Mouse (Mus musculus) thymus, adult 18-20 months (tissue): Measurements from ENCODE around the gene Tet3.

Source experiments
- DNase-seq, 2 experiments: peaks; one replicate each; pipeline ENCODE4 v3.0.0; 2022; ENCODE audit warnings: mixed read lengths in 2 of 2

The Tet3 gene

DNA sequence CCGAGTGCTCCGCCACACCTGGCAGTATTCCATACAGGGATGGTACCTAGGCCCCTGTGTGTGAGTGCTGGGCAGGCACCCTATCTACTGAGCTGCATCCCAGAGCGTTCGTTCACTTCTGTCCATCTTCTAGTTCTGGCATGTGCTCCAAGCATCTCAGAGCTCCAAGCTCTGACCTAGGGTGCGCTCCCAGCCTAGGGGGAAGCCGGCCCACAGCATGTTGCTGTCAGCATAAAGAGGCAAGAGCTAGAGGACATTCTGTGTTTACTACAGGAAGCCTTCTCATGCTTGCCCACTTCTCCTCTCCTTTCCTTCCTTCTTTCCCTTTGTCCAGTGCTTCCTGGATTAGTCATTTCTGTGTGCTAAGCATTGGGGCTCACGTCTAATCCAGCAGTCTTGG, 16.5 kb upstream of the Tet3 start:
- DNase-seq, result no peak

DNA sequence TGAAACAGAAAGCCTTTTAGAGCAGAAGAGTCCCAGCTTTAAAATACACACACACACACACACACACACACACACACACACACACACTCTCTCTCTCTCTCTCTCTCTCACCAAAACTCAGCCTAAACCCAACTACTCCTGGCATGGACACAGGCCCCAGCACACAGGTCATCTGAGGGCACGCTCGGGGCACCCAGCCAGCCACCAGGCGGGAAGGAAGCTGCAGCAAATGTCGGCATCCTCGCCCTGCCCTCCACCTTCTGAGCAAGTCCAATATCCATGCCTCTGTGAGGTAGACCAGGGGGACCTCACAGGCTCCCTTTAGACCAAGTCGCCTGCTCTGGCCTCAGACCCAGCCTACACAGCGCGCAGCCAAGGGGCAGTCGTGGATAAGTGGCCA, 14.4 kb upstream of the Tet3 start:
- DNase-seq, result no peak

DNA sequence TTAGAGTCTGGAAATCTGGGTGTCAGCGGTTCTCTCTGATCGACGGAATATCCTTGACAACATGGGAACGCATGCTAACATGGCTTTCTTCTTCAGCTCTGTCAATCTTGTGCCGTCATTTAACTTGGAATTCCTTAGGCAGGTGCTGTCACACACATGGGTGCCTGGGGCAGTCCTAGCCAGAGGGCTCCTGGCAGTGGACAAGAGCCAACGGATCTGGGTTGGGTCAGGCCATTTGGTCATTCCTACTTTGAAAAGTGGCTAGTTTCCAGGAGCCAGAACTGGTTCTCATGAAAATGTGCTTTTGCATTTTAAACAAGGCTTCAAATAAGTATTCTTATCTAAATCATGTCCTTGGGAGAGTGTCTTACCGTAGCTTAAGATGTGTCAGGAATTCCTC, 12.9 kb upstream of the Tet3 start:
- no peak for DNase-seq

DNA sequence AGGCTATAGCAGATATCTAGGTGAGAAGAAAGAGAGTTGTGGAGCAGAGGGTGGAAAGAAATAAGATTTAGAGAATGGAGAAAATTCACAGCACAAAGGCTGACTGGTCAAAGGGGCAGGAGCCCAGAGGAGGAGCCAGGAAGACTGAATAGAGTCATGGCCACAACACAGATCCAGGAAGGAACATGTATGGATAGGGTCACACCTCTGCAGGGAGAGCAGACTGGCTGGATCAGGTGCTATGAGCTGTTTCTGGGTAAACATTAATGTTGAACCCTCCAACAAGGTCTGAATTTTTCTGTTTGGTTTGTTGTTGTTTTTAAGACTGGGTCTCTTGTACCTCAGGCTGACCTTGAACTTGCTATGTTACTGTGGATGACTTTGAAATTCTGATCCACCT, 5.1 kb upstream of the Tet3 start:
- no peak for DNase-seq

DNA sequence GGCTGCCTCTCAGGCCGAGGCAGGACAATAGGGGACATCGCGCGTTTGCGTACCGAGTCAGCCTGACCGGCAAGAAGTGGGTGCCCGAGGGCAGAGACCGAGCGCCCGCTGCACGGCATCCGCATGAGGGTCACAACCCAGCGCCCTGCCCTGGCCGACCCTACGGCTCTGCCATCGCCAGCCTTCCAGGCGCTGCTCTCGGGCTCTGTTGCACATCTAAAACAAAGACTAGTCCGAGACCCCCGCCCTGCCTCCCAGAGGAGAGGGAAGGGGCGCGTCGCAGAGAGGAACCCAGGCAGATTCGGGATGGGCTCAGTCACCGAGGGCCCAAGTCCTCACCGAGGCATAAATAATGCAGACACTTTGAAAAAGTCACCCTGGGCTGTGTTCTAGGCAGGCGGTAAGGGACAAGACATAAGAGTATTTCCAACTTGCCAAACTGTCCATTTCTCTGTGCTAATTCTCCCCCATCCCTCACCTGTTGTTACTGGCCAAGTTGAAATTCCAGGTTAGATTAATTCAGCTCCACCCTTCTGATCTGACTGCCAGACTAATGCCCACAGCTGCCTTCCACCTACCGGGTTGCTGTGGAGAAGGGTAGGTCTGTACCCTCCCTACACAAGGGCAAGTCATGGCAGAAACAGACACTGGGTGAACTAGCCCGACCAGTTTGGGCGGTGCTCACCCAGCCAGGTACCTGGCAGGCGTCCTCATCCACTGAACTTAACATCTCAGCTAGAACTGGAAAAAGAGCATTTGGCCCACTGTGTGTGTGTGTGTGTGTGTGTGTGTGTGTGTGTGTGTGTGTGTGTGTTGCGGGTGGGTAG, 1.7 kb downstream of the Tet3 start:
- DNase-seq, result peak in 1 of 2 experiments; percentile 23

DNA sequence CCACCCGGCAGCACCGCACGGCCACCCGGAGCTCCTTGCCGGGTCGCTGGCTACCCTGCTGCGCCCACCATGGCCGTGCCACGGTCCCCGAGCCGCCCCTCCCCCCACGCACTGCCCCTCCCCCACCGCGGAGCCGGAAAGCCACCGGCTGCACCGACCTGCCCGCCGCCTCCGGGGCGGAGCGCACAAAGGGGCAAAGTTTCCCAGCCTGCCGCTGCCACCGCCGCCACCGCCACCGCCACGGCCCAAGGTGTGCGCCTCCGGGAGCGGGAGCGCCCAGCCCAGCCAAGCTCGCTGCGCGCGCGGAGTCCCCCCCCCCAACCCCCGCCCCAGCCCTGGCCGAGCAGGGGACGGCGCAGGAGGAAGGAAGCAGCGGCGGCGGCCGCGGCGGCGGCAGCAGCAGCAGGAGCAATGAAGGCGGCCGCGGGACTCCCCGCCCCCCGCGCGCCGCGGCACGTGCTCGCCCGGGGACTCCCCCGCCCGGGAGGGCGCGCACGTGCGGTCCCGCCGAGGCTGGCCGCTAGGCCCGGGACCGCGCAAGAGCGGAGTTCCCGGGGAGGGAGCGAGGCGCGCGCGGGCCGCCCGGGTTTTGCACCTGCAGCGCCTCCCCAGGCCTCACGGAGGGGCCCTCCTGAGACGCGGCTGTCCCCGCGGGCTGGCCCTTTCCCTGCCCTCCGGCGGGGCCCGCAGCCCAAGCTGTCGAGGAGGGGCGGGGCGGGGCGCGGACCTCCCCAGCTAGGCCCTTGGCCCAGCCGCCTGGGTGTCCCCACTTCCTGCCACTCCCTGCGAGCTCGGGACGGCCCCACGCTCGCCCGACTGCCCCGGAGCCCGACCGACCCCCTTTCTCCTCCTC, 2.5 kb downstream of the Tet3 start:
- peak; percentile 69 to 74 for DNase-seq

DNA sequence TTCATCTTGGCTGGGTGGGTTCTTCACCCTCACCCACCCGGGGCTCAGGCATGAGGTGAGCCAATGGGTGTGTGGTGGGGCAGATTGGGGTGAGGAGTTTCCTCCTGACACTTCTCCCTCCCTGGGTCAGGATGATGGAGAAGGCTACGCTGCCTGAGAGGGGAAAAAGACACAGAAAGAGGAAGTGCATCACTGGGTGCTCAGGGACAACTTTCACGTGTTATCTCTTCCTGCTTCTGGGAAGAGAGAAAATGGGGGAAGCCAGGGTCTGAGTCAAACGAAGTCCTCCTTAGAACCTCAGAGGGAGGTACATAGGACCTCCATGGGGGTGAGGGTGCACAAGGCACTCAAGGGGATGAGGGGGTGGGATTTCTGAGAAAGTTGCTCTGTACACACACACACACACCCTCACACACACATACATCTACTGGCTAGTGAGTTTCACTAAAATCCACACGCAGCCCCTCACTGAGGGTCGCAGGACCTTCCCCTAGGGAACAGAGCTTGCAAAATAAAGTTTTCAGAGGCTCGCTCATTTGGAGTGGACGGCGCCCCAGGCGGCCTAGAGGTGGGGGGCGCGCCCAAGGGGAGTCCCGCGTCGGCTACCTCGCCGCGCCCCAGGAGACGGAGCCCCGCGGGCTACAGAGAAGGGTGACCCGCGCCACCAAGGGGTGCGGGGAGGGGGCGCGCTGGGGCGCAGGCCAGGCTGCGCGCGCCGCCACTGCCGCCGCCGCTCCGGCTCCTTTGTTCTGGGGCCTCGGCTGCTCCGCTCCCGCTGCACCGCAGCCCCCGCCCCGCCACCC, 3.4 kb downstream of the Tet3 start:
- peak; percentile 46 to 50 for DNase-seq

DNA sequence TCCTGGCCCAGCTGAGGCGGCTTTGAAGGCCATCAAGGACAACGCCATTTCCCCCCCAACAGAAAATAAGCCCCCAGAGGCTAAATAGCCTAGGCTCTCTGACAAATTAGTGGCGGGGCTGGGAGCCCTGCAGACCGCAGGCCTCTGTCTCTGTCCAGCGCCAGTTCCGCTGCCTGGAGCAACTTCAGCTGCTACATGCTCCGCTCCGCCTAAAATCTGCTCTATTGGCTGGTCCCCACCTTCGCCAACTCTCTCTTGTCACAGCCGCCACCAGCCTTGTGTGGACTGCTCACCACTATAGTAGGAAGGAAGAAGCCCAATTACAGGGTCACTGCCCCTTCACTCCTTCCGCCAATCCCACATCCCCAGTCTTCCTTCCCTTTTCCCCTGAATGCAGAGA, 5.2 kb downstream of the Tet3 start:
- peak in 1 of 2 experiments; percentile 11 for DNase-seq

DNA sequence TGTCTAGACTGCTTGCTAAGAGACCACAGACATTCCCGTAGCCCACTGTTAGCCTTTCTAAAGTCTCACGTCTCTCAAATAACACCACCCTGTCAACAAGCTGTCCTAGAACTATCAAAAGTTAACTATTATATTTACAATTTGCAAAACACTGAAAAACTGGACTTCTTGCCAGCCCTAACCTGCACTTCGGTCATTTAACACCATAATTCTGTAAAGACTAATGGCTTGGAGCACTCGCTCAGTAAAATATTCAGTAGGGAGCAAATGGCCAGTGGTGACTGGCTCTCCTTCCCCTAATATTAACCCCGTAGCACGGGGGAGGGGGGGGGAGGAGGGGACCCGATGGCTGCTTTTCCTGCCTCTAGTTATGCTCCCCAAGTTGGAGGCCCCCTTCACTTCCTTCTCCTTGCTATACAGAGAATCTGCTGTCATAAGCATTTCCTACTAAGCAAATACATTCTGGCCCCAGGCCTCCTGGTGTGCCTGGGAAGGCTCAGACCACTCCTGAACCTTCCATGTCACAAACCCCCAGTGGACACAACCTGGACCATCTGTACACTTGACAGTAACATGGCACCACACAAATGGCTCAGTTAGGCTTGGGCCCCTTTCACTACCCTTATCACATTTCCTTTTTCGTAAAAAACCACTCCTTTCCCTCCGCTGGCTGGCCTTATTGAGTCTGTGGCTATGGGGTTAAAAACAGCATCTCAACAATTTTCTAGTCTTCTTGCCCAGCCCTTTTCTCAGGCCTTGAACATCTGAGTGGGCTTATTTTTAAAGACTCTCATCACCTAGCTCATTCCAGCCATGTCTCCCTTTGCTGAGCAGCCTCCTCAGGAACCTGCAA, 8.2 kb downstream of the Tet3 start:
- DNase-seq, result no peak

DNA sequence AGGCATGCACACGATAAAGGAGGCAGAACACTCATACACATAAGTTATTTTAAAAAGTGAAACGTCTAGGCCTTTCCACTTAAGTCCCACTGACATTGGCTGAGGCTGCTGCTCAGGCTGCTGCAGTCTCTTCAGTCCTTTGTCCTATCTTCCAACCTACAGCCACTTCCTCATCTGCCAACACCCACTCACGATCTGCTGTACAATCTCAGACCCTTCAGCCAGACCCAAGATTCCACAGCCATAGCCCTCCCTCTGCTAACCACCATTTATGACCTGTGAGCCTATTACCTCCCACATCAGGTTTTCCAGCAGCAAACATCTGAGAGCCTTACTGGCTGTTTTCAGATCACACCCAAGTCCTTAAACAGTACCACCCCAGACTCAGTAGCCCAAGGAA, 9.4 kb downstream of the Tet3 start:
- no peak for DNase-seq

DNA sequence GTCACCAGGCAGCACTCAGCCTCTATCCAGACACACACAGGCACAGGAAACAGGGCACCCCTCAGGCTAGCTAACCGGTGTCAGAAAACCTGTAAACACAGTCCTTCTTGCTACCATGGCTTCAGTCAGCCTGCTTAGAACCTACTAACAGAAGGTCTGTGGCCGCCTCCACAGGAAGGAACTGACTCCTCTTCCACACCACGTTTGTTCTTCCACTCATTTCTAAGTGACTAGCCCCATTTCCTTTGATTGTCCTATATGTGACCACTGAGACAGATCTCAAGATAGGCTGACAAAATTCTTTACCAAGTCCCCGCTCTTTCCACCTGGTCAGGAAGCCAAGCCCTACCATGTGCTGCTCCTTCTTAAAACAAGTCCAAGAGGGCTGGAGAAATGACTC, 10.0 kb downstream of the Tet3 start:
- no peak for DNase-seq

DNA sequence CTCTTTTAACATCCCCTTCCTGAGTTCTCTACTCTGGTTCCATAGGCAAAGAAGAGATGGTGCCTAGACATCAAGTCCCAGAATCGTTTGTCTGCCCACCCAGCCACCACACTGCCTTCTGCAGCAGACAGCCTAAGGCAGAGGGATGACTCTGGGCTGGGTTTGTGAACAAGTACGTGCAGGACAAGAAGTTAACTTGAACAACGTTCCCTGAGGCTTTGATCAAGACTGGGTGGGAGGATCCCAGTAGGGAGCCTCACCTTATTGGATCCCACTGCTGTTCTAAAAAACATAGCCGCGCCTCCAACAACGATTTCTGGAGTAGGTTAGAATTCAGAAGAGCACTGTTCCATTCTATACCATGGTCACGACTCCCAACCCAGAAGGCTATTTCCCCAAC, 11.9 kb downstream of the Tet3 start:
- no peak for DNase-seq

DNA sequence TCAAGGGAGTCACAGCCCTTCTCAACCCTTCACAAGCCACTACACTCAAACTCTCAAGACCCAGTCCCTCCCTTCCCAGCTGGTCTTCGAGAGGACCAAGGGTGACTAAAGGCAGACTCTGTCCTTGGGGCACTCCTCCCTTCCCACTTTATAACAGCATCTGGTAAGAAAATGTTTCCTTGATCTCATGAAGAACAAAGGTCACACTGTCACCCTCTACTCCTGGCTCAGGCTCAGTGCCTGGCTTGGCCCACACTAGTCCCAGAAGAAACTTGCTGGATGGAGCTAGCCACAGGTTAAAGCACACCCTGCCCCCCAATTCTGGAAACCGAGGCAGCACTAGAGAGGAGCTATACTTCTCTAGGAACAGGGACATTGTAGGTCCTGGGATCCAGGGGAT, 13.1 kb downstream of the Tet3 start:
- DNase-seq, result no peak

DNA sequence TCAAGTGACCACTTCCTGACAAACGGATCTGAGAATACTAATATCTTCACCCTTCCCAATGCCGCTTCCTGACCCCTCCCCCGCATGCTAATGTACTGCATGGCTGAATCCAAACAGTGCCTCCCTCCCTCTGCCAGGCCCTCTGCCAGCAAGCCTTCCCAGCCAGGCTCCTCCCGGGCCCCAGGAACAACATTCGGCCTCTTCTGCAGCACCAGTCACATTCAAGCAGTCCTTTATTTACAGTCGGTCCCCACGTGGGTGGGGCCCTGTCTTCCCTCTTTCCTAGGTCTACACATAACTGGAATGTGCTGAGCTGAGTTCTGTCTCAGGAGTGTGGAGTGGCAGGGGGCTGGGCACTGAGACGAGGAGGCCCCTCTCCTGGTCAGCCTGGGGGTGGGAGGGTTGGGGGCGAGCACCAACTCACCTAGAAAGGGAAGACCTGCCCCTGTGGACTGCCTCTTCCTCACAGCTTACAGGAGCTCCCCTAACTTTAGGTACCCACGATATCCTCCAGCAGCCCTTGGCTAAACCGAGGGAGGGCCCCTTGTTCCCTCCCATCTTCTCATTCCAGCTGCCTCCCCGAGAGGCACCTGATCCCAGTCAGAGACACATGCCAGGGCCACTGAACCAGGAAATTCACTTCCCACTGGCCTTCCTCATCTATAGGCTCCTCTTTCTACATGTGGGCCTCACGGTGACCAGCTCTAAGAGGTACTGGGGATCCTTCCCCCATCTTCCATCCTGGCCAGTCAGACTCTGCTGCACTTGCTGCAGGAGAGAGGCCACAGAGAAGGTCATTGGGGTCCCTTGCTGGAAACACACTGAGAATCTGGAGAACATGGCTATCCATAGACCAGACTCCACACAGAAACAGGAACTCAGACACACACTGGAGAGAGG, 15.2 kb downstream of the Tet3 start:
- DNase-seq, result no peak

DNA sequence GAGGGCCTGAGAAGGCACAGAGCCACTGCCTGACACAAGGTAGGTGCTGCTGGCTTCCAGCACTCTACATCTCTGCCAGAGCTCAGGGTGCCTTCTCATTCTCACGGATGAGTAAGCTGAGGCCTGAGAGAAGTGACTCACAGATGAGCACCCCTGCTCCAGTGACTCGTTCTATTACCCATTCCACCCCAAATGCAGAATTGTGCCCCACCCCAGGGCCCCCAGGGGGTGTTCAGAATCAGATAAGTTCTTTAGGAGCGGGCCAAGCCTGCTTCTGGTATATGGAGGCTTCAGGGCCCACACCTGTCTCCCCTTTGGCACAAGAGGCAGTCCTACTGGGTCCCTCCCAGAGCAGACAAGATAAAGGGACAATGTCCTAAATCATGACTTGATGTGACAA, 16.2 kb downstream of the Tet3 start:
- no peak for DNase-seq

DNA sequence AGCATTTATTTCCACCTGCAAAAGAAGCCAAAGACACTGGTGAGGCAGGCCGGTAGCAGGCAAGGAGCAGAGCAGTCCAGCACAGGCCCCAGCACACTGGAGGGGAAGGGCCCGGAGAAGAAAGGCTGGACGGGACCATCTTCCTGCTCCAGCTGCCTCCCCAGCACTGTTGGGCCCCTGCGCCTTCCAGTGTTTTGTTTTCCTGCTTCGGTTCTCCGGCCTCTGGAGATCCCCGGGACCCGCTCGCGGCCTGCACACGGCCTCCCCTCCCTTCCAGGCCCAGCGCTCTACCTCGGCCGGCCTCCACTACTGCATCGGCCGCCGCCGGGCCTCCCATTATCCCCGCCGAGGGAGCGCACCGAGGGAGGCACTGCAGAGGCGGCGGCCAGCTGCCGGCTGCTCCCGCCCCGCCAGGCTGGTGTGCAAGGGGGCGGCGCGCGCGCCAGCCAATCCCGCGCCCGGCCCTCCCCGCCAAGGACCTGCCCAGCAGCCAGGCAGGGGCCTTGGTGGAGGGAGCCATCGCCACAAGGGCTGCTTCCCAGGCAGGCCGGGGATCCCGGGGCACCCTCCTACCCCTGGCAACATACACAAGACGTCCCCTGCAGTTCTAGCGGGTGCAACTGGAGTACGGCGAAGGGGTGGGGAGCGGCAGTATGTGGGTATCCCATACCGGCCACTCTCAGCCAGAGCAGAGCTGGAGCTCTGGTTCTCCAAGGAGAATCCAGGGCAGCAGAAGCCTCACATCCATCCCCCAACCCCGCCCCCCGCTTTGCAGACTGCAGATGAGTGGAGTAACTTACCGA, 17.4 kb downstream of the Tet3 start:
- peak; percentile 70 to 77 for DNase-seq

DNA sequence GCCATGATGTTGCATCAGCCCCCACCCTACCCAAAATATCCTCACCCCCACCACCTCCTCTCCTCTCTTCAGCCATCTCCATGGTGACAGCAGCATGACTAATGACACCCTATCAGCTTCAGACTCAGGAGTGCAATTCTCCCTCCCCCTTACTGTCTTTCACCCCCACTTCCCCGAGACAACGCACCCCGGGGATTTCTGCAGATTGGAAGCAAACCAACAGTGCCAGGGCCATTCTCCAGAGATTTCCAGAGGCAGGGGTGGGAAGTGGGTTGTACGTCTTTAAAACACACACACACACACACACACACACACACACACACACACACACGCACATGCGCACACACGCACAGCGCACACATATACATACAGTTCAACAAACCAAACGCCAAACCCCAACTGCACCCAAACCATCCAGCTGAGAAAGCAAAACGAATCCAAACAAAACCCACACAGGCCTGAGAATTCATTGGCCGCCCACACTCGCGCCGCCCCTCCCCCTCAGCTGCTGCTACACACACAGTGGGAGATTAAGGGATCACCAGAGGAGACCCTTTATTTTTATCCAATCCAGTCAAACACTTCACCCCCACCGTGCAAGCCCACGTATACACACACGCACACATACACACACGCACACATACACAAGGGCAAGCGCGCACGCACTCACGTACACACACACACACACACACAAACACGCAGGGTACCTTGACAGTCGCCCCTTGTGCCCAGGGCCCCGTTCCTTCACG, 18.2 kb downstream of the Tet3 start:
- no peak for DNase-seq

DNA sequence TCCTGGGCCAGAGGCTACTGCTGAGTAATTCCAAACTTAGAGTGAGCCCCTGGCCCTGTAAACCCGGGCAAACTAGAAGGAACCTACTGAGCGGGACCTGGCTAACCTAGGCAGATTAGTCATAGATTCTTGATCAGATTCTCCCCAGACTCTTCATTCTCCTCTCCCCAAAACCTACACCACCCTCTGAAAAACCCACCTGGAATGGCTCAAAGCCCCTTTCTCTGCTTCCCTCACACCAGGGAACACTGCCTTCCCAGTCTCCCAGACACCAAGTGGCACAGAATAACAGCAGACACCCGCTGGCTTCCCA, 18.7 kb downstream of the Tet3 start:
- no peak for DNase-seq

DNA sequence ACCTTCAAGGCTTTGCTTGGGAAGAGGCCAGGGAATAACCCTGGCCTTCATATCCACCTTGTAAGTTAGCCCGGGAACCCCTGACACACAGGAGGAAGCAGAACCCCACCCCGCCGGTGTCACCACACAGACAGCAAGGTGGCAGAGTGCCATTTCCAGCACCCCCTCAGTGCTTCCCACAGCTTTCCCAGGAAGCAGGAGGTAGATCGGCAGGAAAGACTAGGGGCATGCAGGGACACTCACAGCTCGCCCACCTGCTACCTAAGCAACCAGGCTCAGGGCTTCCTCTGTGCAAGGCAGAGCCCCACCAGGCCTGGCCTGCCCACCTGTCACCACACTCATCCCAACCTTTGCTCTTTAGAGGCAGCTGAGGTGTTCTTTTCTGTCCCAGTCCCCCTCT, 19.1 kb downstream of the Tet3 start:
- no peak for DNase-seq
